Comparison of ENCODE assay signal across 8 mouse cellular contexts in the genomic region with DNA sequence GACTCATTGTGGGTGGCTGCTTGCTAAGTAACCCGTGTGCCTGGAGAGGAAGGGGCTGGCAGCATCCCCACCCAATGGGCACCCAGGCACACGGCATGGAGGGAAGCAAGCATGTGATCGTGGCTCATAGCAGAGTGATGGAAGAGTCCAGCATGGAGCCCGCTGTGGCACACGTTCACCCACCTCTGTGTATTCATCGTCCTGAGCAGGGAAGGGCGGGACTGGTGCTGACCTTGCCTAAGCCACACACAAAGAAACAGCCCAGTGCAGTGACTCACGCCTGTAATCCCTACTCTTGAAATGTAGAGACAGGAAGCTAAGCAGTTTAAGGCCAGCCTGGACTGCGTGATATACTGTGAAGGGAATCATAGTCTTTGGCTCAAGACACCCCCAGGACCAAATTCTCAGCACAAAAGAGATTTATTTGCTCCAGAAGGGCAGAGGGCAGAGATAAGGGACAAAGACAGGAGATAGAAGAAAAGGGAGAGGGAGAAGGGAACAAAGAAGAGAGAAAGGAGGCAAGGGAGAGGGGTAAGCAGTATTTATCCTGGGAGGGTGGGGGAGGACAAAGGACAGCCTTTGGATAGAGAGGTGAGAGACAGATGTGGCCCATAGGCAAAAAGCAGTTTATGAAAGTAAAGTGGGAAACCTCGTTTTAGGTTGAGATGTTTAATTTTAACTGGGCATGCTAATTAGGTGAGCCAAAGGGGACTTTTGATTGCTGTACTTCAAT.
DNase-seq lines count a peak whose midpoint lies in the region; ATAC-seq lines count a peak whose summit lies in the region.

No protein-coding gene starts in this region.

- no peak overlapping the region for H3K9ac ChIP-seq in kidney, embryonic 14.5 days (ENCODE audit: low read depth, low read length)
- H3K9ac ChIP-seq in heart, embryonic 15.5 days, result peak overlapping the region; percentile 16; the same call in 1 of the 2 replicates

- no peak overlapping the region for H3K27ac ChIP-seq in kidney, embryonic 14.5 days (ENCODE audit: low read depth, low read length)
- peak overlapping the region; percentile 82 for H3K27ac ChIP-seq in heart, embryonic 15.5 days

- no peak for DNase-seq in kidney, postnatal 36 days
- DNase-seq in R1 (ENCODE audit: low read depth, low spot score), result peak; percentile 84
- DNase-seq in cerebellum, postnatal 10 days, result no peak
- no peak for DNase-seq in spleen, postnatal 36 days (ENCODE audit: low spot score in 2 of 2)
- no peak for DNase-seq in testis, postnatal 10 days (ENCODE audit: low spot score)

- H3K4me3 ChIP-seq in kidney, embryonic 14.5 days (ENCODE audit: low read length), result no peak overlapping the region
- H3K4me3 ChIP-seq in heart, embryonic 15.5 days, result no peak overlapping the region
- H3K4me3 ChIP-seq in megakaryocyte, embryonic 14.5 days (replicated peaks), result peak overlapping the region; percentile 85

- H3K27me3 ChIP-seq in kidney, embryonic 14.5 days (ENCODE audit: control insufficient read depth, insufficient read depth, low read length), result no peaks in the 10 kb centered on the region
- no peaks in the 10 kb centered on the region for H3K27me3 ChIP-seq in heart, embryonic 15.5 days
- H3K27me3 ChIP-seq in megakaryocyte, embryonic 14.5 days (replicated peaks), result no peaks in the 10 kb centered on the region

- no peaks in the 10 kb centered on the region for H3K9me3 ChIP-seq in kidney, embryonic 14.5 days (ENCODE audit: control insufficient read depth, low read length)
- no peaks in the 10 kb centered on the region for H3K9me3 ChIP-seq in heart, embryonic 15.5 days (replicated peaks)
- 0 out of 2 replicates have a peak, but pooled peaks cover 3% of the 10 kb centered on the region for H3K9me3 ChIP-seq in megakaryocyte, embryonic 14.5 days

- no peaks in the 10 kb centered on the region for H3K36me3 ChIP-seq in kidney, embryonic 14.5 days (ENCODE audit: control insufficient read depth, insufficient read depth, low read length)
- no peaks in the 10 kb centered on the region for H3K36me3 ChIP-seq in heart, embryonic 15.5 days
- peaks cover 7% of the 10 kb centered on the region for H3K36me3 ChIP-seq in megakaryocyte, embryonic 14.5 days (replicated peaks; ENCODE audit: low read length)

- WGBS in kidney, embryonic 14.5 days, result 60% methylated on average over 10 of the region's 10 CpGs
- 21% methylated on average over 10 of the region's 10 CpGs for WGBS in heart, embryonic 15.5 days

- H3K4me1 ChIP-seq in kidney, embryonic 14.5 days (ENCODE audit: control insufficient read depth, insufficient read depth, low read length), result peaks cover 7% of the 10 kb centered on the region; the same call in 1 of the 2 replicates
- H3K4me1 ChIP-seq in heart, embryonic 15.5 days (replicated peaks), result peaks cover 50% of the 10 kb centered on the region
- peaks cover 43% of the 10 kb centered on the region for H3K4me1 ChIP-seq in megakaryocyte, embryonic 14.5 days

- ATAC-seq in kidney, embryonic 14.5 days (ENCODE audit: low FRiP score, low TSS enrichment), result peak; percentile 52; the same call in 1 of the 2 replicates
- peak; percentile 73 for ATAC-seq in heart, embryonic 15.5 days (replicated peaks; ENCODE audit: insufficient number of reproducible peaks, insufficient read depth, low FRiP score, low read depth)

- no peak overlapping the region for H3K4me2 ChIP-seq in kidney, embryonic 14.5 days (replicated peaks; ENCODE audit: low read depth, low read length)
- H3K4me2 ChIP-seq in heart, embryonic 15.5 days, result peak overlapping the region; percentile 24
